13 mouse cellular contexts compared by ENCODE assay signal in genomic region chr16:30792738-30793377, GRCm38 (mm10).
DNase-seq lines count a peak whose midpoint lies in the region; ATAC-seq and TF ChIP-seq lines count a peak whose summit lies in the region.
"Had no signal": no experiment of that assay in that cellular context is flagged by ENCODE, and none has a peak within 500 bp of the region (broad histone marks: within the 10 kb centered on the region; RNA-seq: fewer than 3 reads in every experiment).

No protein-coding gene starts in this region.

- H3K4me1 ChIP-seq in kidney, embryonic 14.5 days (ENCODE audit: control insufficient read depth, insufficient read depth, low read length), result peaks cover 22% of the 10 kb centered on the region
- H3K4me1 ChIP-seq in stomach, postnatal 0 days (replicated peaks; ENCODE audit: control insufficient read depth, insufficient read depth), result peaks cover 12% of the 10 kb centered on the region

- H3K4me3 ChIP-seq in kidney, embryonic 14.5 days (ENCODE audit: low read length), result no peak overlapping the region
- H3K4me3 ChIP-seq in stomach, postnatal 0 days (ENCODE audit: low read depth, low read length), result no peak overlapping the region
- H3K4me3 ChIP-seq: embryonic facial prominence, embryonic 12.5 days had no signal

- H3K27me3 ChIP-seq in kidney, embryonic 14.5 days (ENCODE audit: control insufficient read depth, insufficient read depth, low read length), result no peaks in the 10 kb centered on the region
- no peaks in the 10 kb centered on the region for H3K27me3 ChIP-seq in stomach, postnatal 0 days (ENCODE audit: control insufficient read depth, insufficient read depth, low read length)
- H3K27me3 ChIP-seq: embryonic facial prominence, embryonic 12.5 days had no signal

- H3K4me2 ChIP-seq in kidney, embryonic 14.5 days (replicated peaks; ENCODE audit: low read depth, low read length), result no peak overlapping the region
- no peak overlapping the region for H3K4me2 ChIP-seq in stomach, postnatal 0 days (replicated peaks; ENCODE audit: low read depth)
- H3K4me2 ChIP-seq: embryonic facial prominence, embryonic 12.5 days had no signal

- TF ChIP-seq CTCF in stomach, postnatal 0 days (IDR thresholded peaks at IDR 0.05; ENCODE audit: low read depth), result no peak

- TF ChIP-seq EP300 in stomach, postnatal 0 days (optimal IDR thresholded peaks at IDR 0.05), result no peak

- H3K36me3 ChIP-seq in kidney, embryonic 14.5 days (ENCODE audit: control insufficient read depth, insufficient read depth, low read length), result no peaks in the 10 kb centered on the region
- no peaks in the 10 kb centered on the region for H3K36me3 ChIP-seq in stomach, postnatal 0 days (ENCODE audit: control insufficient read depth, insufficient read depth, low read length)
- H3K36me3 ChIP-seq: embryonic facial prominence, embryonic 12.5 days had no signal

- no peaks in the 10 kb centered on the region for H3K9me3 ChIP-seq in kidney, embryonic 14.5 days (ENCODE audit: control insufficient read depth, low read length)
- H3K9me3 ChIP-seq in stomach, postnatal 0 days (ENCODE audit: control insufficient read depth, low read length), result no peaks in the 10 kb centered on the region
- H3K9me3 ChIP-seq: embryonic facial prominence, embryonic 12.5 days had no signal

- no peak overlapping the region for H3K9ac ChIP-seq in kidney, embryonic 14.5 days (ENCODE audit: low read depth, low read length)
- H3K9ac ChIP-seq in stomach, postnatal 0 days (ENCODE audit: low read length), result no peak overlapping the region
- H3K9ac ChIP-seq: embryonic facial prominence, embryonic 12.5 days; liver, embryonic 14.5 days had no signal

- peak; percentile 65 to 66 for DNase-seq in cerebellum, postnatal 14 days
- no peak for DNase-seq in cerebellum, adult 8-10 months
- peak; percentile 34 for DNase-seq in kidney, adult 18-20 months
- DNase-seq in right cerebral cortex, postnatal 4 days, result peak; percentile 39
- no peak for DNase-seq in right cerebral cortex, adult 2 months (ENCODE audit: low spot score in 2 of 2)
- DNase-seq in stomach, postnatal 0 days (ENCODE audit: low spot score), result peak; percentile 59
- DNase-seq in c-Kit-positive CD71-positive TER-119-positive erythroid progenitor cells, embryonic 14.5 days (ENCODE audit: low spot score), result no peak
- DNase-seq: gastrocnemius, postnatal 14 days; thymus, postnatal 4 days had no signal

- no peak overlapping the region for H3K27ac ChIP-seq in kidney, embryonic 14.5 days (ENCODE audit: low read depth, low read length)
- no peak overlapping the region for H3K27ac ChIP-seq in stomach, postnatal 0 days (replicated peaks)
- H3K27ac ChIP-seq: embryonic facial prominence, embryonic 12.5 days; liver, embryonic 14.5 days had no signal

- ATAC-seq in kidney, embryonic 14.5 days (ENCODE audit: low FRiP score, low TSS enrichment), result no peak
- no peak for ATAC-seq in stomach, postnatal 0 days (ENCODE audit: low FRiP score, low TSS enrichment)
- ATAC-seq: activated CD4-positive, CD25-positive, alpha-beta regulatory T cell, adult 4 months had no signal

- 69% methylated on average over 11 of the region's 11 CpGs for WGBS in kidney, embryonic 14.5 days
- 62% methylated on average over 11 of the region's 11 CpGs for WGBS in stomach, postnatal 0 days

Comparison
In these comparisons a context has a peak if more than half of its experiments do, and no peak if none do; other contexts are left out.
1. DNase-seq: peak in cerebellum, postnatal 14 days (2 of 2), kidney, adult 18-20 months (single experiment), right cerebral cortex, postnatal 4 days (single experiment) and stomach, postnatal 0 days (single experiment); none in cerebellum, adult 8-10 months (single experiment), right cerebral cortex, adult 2 months (0 of 2) and c-Kit-positive CD71-positive TER-119-positive erythroid progenitor cells, embryonic 14.5 days (single experiment).